Mouse (Mus musculus) midbrain, embryonic 10.5 days (tissue): ENCODE results near the gene Cars2. TPM values are rescaled to one million over a fixed set of nuclear protein-coding genes. Genes with fewer than 3 reads are reported as not detected.
A peak's percentile ranks its signal among the peaks of the same experiment; 100 is the strongest.
"Not testable (repeated sequence)": the region's sequence is repeated elsewhere in the genome, so short reads cannot be mapped to it uniquely, and the experiment has no call there.

Experiments
- DNase-seq: peaks from one replicate; pipeline ENCODE4 v3.0.0-alpha.2; 2017; ENCODE audit warnings: low spot score
- H3K27ac ChIP-seq: fragments of 300-500 bp; sonication (generic); replicated peaks from 2 replicates; pipeline ENCODE4 v1.5.1; 2016; ENCODE audit warnings: mild to moderate bottlenecking
- H3K27me3 ChIP-seq: fragments of 300-500 bp; sonication (generic); 2 replicates; pipeline ENCODE4 v1.6.1; 2016; ENCODE audit warnings: low read depth, mild to moderate bottlenecking; ENCODE audit not compliant: poor library complexity, severe bottlenecking
- H3K36me3 ChIP-seq: fragments of 300-500 bp; sonication (generic); 2 replicates; pipeline ENCODE4 v1.6.1; 2016; ENCODE audit warnings: mild to moderate bottlenecking, moderate library complexity
- H3K4me1 ChIP-seq: fragments of 300-500 bp; sonication (generic); 2 replicates; pipeline ENCODE4 v1.6.1; 2016
- H3K4me3 ChIP-seq: fragments of 300-500 bp; sonication (generic); 2 replicates; pipeline ENCODE4 v1.5.1; 2016; ENCODE audit warnings: mild to moderate bottlenecking, moderate library complexity
- H3K9me3 ChIP-seq: fragments of 300-500 bp; sonication (generic); replicated peaks from 2 replicates; pipeline ENCODE4 v1.6.1; 2016; ENCODE audit warnings: mild to moderate bottlenecking
- WGBS: fragments of 180-500 bp; shearing (Covaris S2); methylation state at CpG from one replicate; pipeline ENCODE4 v1.1.7; 2016; 5-methylcytosine and 5-hydroxymethylcytosine counted together
- polyA plus RNA-seq: library from polyadenylated mRNA; unstranded; fragments of >200 nt; fragmentation: Nextera tagmentation; extraction: Ambion mirVana; gene quantifications from 2 replicates; pipeline ENCODE4 v1.2.1, GENCODE M21; 2016

Gene Cars2
- polyA plus RNA-seq, 1 experiment from 2014 or later = 19.9 TPM

- H3K4me3 ChIP-seq = peak within 1 kb of the TSS; percentile 85
- H3K36me3 ChIP-seq = peaks cover 30% of the 10 kb centered on the region
- 4% methylated on average over 73 of the region's 73 CpGs for WGBS
- H3K27ac ChIP-seq = peak within 1 kb of the TSS; percentile 92
- DNase-seq = peak; percentile 93
- H3K27me3 ChIP-seq = peaks cover 8% of the 10 kb centered on the region; the same call in 1 of the 2 replicates
- H3K9me3 ChIP-seq = no peaks in the 10 kb centered on the region
- peaks cover 21% of the 10 kb centered on the region for H3K4me1 ChIP-seq
Measured at GRCm38 (mm10) chr8:11497017-11497990, 53.3 kb downstream of the Cars2 start, which contains the start of gene Naxd. Gene Naxd (plus strand): TSS chr8:11497506.

GRCm38 (mm10) chr8:11492340-11492739, 58.2 kb downstream of the Cars2 start:
- H3K4me1 ChIP-seq, H3K27ac ChIP-seq, DNase-seq, H3K36me3 ChIP-seq, H3K4me3 ChIP-seq, H3K9me3 ChIP-seq: not testable (repeated sequence)
- WGBS = 86% methylated on average over 2 of the region's 2 CpGs
- peaks cover 31% of the 10 kb centered on the region for H3K27me3 ChIP-seq

GRCm38 (mm10) chr8:11487229-11487628, 63.4 kb downstream of the Cars2 start:
- Histone ChIP-seq H3K4me3 (no peak overlapping the region), H3K4me1 (peaks cover under 1% of the 10 kb centered on the region; the same call in 1 of the 2 replicates), H3K36me3 (no peaks in the 10 kb centered on the region), H3K9me3 (no peaks in the 10 kb centered on the region), H3K27ac (no peak overlapping the region), H3K27me3 (peaks cover 40% of the 10 kb centered on the region)
- WGBS = 75% methylated on average over 4 of the region's 4 CpGs
- DNase-seq = no peak

GRCm38 (mm10) chr8:11486142-11486541, 64.4 kb downstream of the Cars2 start:
- peaks cover 8% of the 10 kb centered on the region; the same call in 1 of the 2 replicates for H3K4me1 ChIP-seq
- WGBS = 25% methylated on average over 7 of the region's 7 CpGs
- no peaks in the 10 kb centered on the region for H3K9me3 ChIP-seq
- H3K27ac ChIP-seq = no peak overlapping the region
- peaks cover 43% of the 10 kb centered on the region for H3K27me3 ChIP-seq
- H3K4me3 ChIP-seq = no peak overlapping the region
- no peaks in the 10 kb centered on the region for H3K36me3 ChIP-seq
- DNase-seq = peak; percentile 75

GRCm38 (mm10) chr8:11482537-11482936, 68.0 kb downstream of the Cars2 start:
- Histone ChIP-seq H3K4me3 (no peak overlapping the region), H3K27me3 (peaks cover 62% of the 10 kb centered on the region), H3K9me3 (no peaks in the 10 kb centered on the region), H3K27ac (no peak overlapping the region), H3K36me3 (no peaks in the 10 kb centered on the region), H3K4me1 (peaks cover 31% of the 10 kb centered on the region)
- no peak for DNase-seq
- WGBS = 81% methylated on average over 3 of the region's 3 CpGs

- H3K4me1 ChIP-seq = peaks cover 37% of the 10 kb centered on the region
- no peaks in the 10 kb centered on the region for H3K9me3 ChIP-seq
- no peak for DNase-seq
- no peak overlapping the region for H3K4me3 ChIP-seq
- H3K36me3 ChIP-seq = no peaks in the 10 kb centered on the region
- no peak overlapping the region for H3K27ac ChIP-seq
- H3K27me3 ChIP-seq = peaks cover 65% of the 10 kb centered on the region
- 66% methylated on average over 3 of the region's 3 CpGs for WGBS
Measured at GRCm38 (mm10) chr8:11481876-11482275, 68.7 kb downstream of the Cars2 start.

- DNase-seq = no peak
- Histone ChIP-seq H3K27me3 (peaks cover 88% of the 10 kb centered on the region), H3K27ac (no peak overlapping the region), H3K9me3 (no peaks in the 10 kb centered on the region), H3K4me1 (peaks cover 57% of the 10 kb centered on the region), H3K4me3 (peak overlapping the region; percentile 64; the same call in 1 of the 2 replicates), H3K36me3 (no peaks in the 10 kb centered on the region)
- 3% methylated on average over 14 of the region's 14 CpGs for WGBS
Measured at GRCm38 (mm10) chr8:11479591-11479990, 71.0 kb downstream of the Cars2 start.

DNA sequence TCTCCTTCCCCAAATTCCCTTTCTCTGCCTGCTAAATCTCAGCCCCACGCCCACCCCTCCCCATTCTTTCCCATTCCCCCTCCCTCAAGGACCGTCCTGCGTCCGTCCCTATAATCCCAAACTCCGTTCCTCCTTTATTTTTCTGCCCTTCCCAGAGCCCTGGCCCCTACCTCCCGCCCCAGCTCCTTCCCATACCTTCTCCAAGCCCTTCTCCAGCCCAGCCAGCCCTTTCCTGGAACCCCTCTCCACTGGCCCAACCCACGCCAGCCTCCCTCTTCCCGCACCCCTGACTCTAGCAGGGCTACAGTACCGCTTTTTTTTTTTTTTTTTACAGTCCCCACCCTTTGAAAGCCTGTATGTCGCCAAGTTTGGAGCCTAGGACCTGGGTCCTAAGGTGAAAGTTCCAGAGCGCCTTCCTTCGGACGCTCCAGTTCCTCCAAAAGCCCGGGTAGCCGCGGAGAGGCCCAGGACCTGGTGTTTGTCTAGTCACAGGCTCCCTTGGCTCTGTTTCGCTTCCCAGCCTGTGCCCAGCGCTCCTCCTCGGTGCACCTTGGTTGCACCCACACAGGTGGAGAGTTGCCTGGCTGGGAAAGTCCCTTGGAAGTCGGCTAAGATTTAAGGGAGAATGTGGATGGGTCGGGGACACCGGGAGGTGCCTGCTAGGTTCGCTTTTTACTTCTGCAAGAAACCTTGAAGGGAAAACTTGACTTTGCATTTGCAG, 71.6 kb downstream of the Cars2 start:
- H3K9me3 ChIP-seq = no peaks in the 10 kb centered on the region
- DNase-seq = peak; percentile 36
- H3K27me3 ChIP-seq = peaks cover 94% of the 10 kb centered on the region
- peak overlapping the region; percentile 64 for H3K4me3 ChIP-seq
- peaks cover 57% of the 10 kb centered on the region for H3K4me1 ChIP-seq
- under 1% methylated on average over 23 of the region's 23 CpGs for WGBS
- no peaks in the 10 kb centered on the region for H3K36me3 ChIP-seq
- H3K27ac ChIP-seq = no peak overlapping the region

DNA sequence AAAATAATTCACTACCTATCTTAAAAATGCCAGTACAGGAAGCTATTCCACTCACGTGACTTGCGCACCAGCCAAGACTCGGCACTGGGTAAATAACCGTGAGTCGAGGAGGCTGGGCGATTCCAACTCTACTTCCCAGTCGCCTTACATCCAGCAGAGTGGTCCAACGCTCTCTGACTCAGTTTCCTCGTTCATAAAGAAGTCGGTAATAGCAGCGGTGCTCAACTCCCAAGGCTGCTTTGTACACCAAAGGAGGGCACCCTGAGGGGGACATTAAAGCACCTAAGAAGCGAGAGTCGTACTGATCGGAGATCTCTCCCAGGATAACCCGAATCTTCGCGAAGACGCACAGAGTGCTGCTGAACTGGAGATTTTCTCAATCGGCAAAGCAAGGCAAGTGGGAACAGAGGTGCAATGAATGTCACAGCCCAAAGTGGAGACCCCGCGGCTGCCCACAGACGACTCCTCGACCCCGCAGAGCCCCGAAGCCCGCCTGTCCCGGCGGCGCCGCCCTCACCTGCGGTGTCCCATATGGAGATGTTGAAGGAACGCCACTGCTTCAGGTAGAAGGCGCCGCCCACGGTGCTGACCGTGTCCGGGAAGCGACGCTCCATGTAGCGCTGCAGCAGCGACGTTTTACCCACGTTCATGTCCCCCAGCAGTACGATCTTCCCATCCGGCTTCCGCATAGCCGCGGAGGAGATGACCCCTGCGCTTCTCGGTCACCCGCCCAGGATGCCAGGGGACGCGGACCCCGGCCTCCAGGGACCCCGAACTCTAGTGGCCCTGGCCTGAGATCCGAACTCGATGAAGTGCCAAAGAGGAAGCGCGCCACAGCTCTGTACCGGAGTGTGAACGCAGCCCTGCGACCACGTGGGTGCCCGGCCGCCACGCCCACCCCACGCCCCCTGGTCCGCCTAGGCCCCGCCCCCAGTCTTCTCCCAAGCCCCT, 72.5 kb downstream of the Cars2 start, which contains the start of gene Rab20:
TSS of gene Rab20 (minus strand) at position 900 of the 951 bp plus-strand sequence.
- no peaks in the 10 kb centered on the region for H3K36me3 ChIP-seq
- H3K27me3 ChIP-seq = peaks cover 98% of the 10 kb centered on the region
- no peaks in the 10 kb centered on the region for H3K9me3 ChIP-seq
- WGBS = under 1% methylated on average over 69 of the region's 69 CpGs
- no peak within 1 kb of the TSS; the same call in 1 of the 2 replicates for H3K27ac ChIP-seq
- peak; percentile 77 for DNase-seq
- H3K4me1 ChIP-seq = peaks cover 61% of the 10 kb centered on the region
- peak within 1 kb of the TSS; percentile 64 for H3K4me3 ChIP-seq

DNA sequence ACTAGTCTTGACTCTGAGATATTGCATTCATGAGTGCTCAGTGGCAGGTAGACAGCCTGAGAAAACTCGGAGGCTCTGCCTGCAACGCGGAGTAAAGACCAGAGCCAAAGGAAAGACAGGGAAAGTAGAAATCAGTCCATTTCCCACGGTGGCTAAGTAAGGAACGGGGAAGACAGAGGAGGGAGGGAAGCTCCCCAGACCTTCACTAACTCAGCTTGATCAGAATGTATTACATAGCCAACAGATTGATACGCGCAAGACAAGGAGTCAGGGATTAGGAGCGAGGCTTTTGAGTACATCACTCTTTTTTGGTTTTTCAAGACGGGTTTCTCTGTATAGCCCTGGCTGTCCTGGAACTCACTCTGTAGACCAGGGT, 73.4 kb downstream of the Cars2 start:
- Histone ChIP-seq H3K27ac (no peak overlapping the region), H3K4me3 (peak overlapping the region; percentile 34), H3K9me3 (no peaks in the 10 kb centered on the region), H3K36me3 (no peaks in the 10 kb centered on the region), H3K4me1 (peaks cover 68% of the 10 kb centered on the region), H3K27me3 (peaks cover 98% of the 10 kb centered on the region)
- DNase-seq = no peak
- WGBS = 6% methylated on average over 9 of the region's 9 CpGs

DNA sequence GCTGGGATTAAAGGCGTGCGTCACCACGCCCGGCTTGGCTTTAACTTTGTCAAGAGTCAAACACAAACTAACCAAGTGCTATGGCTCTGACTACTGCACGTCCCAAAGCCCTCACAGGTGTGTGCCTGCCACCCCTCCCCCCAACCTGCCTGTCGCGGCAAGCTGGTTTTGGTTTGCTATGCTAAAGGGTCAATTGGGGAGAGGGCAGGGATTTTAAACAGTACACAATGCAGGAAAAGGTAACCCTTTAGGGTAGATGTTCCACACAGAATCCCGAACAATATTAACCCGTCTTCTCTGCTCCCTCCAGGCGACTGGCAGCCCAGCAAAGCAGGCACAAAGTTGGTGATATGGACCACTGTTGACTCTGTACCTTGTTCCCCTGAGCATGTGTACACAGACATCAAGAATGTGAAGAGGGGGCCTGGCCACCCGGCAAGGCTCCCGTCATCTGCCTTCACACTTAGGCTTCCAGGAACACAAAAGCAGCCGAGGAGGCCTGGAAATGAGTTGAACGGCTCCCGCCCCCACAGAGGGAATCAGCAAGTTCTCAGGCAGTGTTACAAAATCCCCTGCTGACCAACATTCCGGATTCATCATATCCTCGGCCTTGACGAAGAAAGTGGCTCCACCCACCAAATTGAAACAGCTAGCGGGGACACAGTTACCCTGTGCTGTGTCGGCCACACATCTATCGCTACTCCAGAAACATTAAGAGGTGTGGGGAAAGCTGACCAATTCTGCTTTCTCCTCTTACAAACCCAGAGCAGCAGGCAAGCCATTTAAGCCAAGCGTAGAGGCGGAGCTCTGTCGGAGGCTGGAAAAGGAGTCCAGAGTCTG, 74.0 kb downstream of the Cars2 start:
- no peak overlapping the region for H3K27ac ChIP-seq
- H3K4me3 ChIP-seq = peak overlapping the region; percentile 34
- 4% methylated on average over 24 of the region's 24 CpGs for WGBS
- peak; percentile 48 for DNase-seq
- H3K4me1 ChIP-seq = peaks cover 62% of the 10 kb centered on the region
- H3K36me3 ChIP-seq = no peaks in the 10 kb centered on the region
- peaks cover 98% of the 10 kb centered on the region for H3K27me3 ChIP-seq
- no peaks in the 10 kb centered on the region for H3K9me3 ChIP-seq
